9 mouse cellular contexts compared by ENCODE assay signal in the genomic region with DNA sequence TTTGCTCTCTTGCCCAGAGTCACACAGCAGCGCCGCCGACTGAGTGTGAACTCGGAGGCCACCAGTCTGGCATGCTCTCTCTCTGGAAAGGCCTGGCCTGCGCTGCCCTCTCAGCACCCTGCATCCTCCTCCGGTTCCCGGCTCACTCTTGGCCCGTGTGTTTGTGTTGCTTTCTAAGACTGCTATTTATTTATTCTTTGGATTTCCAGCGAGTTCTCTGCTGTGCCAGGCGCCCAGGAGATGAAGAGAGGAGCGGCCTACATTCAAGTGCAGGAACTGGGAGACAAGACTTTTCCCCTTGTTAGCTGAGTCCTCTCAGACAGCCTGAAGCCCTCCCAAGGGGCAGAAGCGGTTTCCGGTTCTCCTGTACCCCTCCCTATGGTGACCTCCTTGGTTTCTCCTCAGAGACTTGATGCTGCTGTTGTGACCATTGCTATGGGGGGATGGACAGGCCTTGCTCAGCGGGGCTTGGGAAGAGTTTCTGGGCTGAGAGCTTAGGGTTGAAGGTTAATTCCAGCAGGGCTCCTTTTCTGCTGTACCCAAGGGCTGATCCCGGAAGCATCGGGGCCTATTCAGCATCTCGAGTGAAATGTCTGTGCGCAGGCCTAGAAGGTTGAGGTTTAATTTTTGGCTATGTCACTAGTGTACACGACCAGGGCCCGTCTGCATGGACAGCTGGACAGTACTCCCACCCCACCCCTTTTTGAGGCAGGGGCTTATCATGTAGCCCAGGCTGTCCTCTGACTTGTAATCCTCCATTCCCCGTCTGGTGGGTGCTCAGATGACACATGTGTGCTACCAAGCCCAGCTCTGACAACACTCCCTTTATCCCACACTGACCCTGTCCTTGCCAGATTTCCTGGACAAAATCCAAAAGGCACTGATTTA. TPM values are rescaled to one million over a fixed set of nuclear protein-coding genes. Genes with fewer than 3 reads are reported as not detected.
A peak's percentile ranks its signal among the peaks of the same experiment; 100 is the strongest.
DNase-seq lines count a peak whose midpoint lies in the region; ATAC-seq and TF ChIP-seq lines count a peak whose summit lies in the region.
"Had no signal": no experiment of that assay in that cellular context is flagged by ENCODE, and none has a peak within 500 bp of the region (broad histone marks: within the 10 kb centered on the region; RNA-seq: fewer than 3 reads in every experiment).

No protein-coding gene starts in this region.

- H3K27ac ChIP-seq in kidney, postnatal 0 days, result peak overlapping the region; percentile 76
- H3K27ac ChIP-seq in forebrain, embryonic 11.5 days (ENCODE audit: low read depth, low read length), result no peak overlapping the region
- 0 out of 2 replicates have a peak overlapping the region, but pooled peaks have one; percentile 60 for H3K27ac ChIP-seq in hindbrain, embryonic 12.5 days
- peak overlapping the region; percentile 70 for H3K27ac ChIP-seq in midbrain, postnatal 0 days (ENCODE audit: low read depth, low read length)

- no peaks in the 10 kb centered on the region for H3K27me3 ChIP-seq in kidney, postnatal 0 days (ENCODE audit: insufficient read depth, low read length)
- H3K27me3 ChIP-seq in forebrain, embryonic 11.5 days (ENCODE audit: control insufficient read depth, insufficient read depth, low read length), result no peaks in the 10 kb centered on the region
- H3K27me3 ChIP-seq in hindbrain, embryonic 12.5 days, result peaks cover 16% of the 10 kb centered on the region
- H3K27me3 ChIP-seq in midbrain, postnatal 0 days (ENCODE audit: insufficient read depth, low read length), result no peaks in the 10 kb centered on the region

- peaks cover 9% of the 10 kb centered on the region; the same call in 1 of the 2 replicates for H3K4me1 ChIP-seq in kidney, postnatal 0 days (replicated peaks; ENCODE audit: insufficient read depth, low read length)
- H3K4me1 ChIP-seq in forebrain, embryonic 11.5 days (replicated peaks; ENCODE audit: control insufficient read depth, insufficient read depth, low read length), result peaks cover 6% of the 10 kb centered on the region; the same call in 1 of the 2 replicates
- H3K4me1 ChIP-seq in hindbrain, embryonic 12.5 days, result peaks cover 31% of the 10 kb centered on the region
- 0 out of 2 replicates have a peak, but pooled peaks cover 8% of the 10 kb centered on the region for H3K4me1 ChIP-seq in midbrain, postnatal 0 days (ENCODE audit: insufficient read depth, low read length)

- TF ChIP-seq CTCF in kidney, postnatal 0 days (IDR thresholded peaks at IDR 0.05; ENCODE audit: low read depth), result no peak
- no peak for TF ChIP-seq CTCF in midbrain, postnatal 0 days (IDR thresholded peaks at IDR 0.05)

- no peak overlapping the region for H3K4me3 ChIP-seq in kidney, postnatal 0 days (replicated peaks; ENCODE audit: low read depth, low read length)
- H3K4me3 ChIP-seq in forebrain, embryonic 11.5 days (ENCODE audit: low read depth, low read length), result no peak overlapping the region
- no peak overlapping the region for H3K4me3 ChIP-seq in hindbrain, embryonic 12.5 days
- no peak overlapping the region for H3K4me3 ChIP-seq in midbrain, postnatal 0 days (ENCODE audit: low read depth, low read length)

- H3K9me3 ChIP-seq in kidney, postnatal 0 days (replicated peaks; ENCODE audit: low read length), result no peaks in the 10 kb centered on the region
- H3K9me3 ChIP-seq in forebrain, embryonic 11.5 days (ENCODE audit: control insufficient read depth, low read length), result no peaks in the 10 kb centered on the region
- no peaks in the 10 kb centered on the region for H3K9me3 ChIP-seq in hindbrain, embryonic 12.5 days (replicated peaks)
- no peaks in the 10 kb centered on the region for H3K9me3 ChIP-seq in midbrain, postnatal 0 days (ENCODE audit: low read length)

- no peaks in the 10 kb centered on the region for H3K36me3 ChIP-seq in kidney, postnatal 0 days (ENCODE audit: insufficient read depth, low read length)
- H3K36me3 ChIP-seq in forebrain, embryonic 11.5 days (ENCODE audit: control insufficient read depth, insufficient read depth, low read length), result no peaks in the 10 kb centered on the region
- no peaks in the 10 kb centered on the region for H3K36me3 ChIP-seq in hindbrain, embryonic 12.5 days
- H3K36me3 ChIP-seq in midbrain, postnatal 0 days (ENCODE audit: insufficient read depth, low read length), result peaks cover 9% of the 10 kb centered on the region

- no peak overlapping the region for H3K4me2 ChIP-seq in kidney, postnatal 0 days (ENCODE audit: low read length)
- H3K4me2 ChIP-seq in forebrain, embryonic 11.5 days (ENCODE audit: low read depth, low read length, severe bottlenecking), result no peak overlapping the region; the same call in 1 of the 2 replicates
- H3K4me2 ChIP-seq in hindbrain, embryonic 12.5 days (replicated peaks), result peak overlapping the region; percentile 54; the same call in 1 of the 2 replicates
- no peak overlapping the region for H3K4me2 ChIP-seq in midbrain, postnatal 0 days (ENCODE audit: low read depth, low read length, poor library complexity, severe bottlenecking)

- WGBS in kidney, postnatal 0 days, result 43% methylated on average over 21 of the region's 21 CpGs
- 44% methylated on average over 21 of the region's 21 CpGs for WGBS in forebrain, embryonic 11.5 days
- 40% methylated on average over 21 of the region's 21 CpGs for WGBS in hindbrain, embryonic 12.5 days
- WGBS in midbrain, postnatal 0 days, result 43% methylated on average over 21 of the region's 21 CpGs

- no peak for DNase-seq in kidney, postnatal 0 days (ENCODE audit: low spot score)
- DNase-seq in kidney, adult 18-20 months, result no peak
- peak; percentile 55 for DNase-seq in forebrain, embryonic 11.5 days (ENCODE audit: low spot score)
- DNase-seq in midbrain, postnatal 0 days (ENCODE audit: low spot score), result no peak
- no peak for DNase-seq in frontal cortex, postnatal 10 days (ENCODE audit: low spot score in 2 of 2)
- DNase-seq in ovary, postnatal 36 days (ENCODE audit: low spot score), result no peak

- no peak for ATAC-seq in kidney, postnatal 0 days (replicated peaks; ENCODE audit: low FRiP score, low read depth)
- ATAC-seq in forebrain, embryonic 11.5 days (replicated peaks; ENCODE audit: low FRiP score), result no peak
- no peak for ATAC-seq in hindbrain, embryonic 12.5 days (ENCODE audit: low FRiP score)
- ATAC-seq in midbrain, postnatal 0 days (ENCODE audit: low FRiP score), result no peak
- ATAC-seq in erythroid progenitor cell, adult 5-6 weeks (replicated peaks; ENCODE audit: low FRiP score, poor library complexity, severe bottlenecking), result no peak

- H3K9ac ChIP-seq in kidney, postnatal 0 days (ENCODE audit: low read depth, low read length), result 0 out of 2 replicates have a peak overlapping the region, but pooled peaks have one; percentile 8
- H3K9ac ChIP-seq in forebrain, embryonic 11.5 days (ENCODE audit: low read length), result peak overlapping the region; percentile 61
- H3K9ac ChIP-seq in hindbrain, embryonic 12.5 days, result 0 out of 2 replicates have a peak overlapping the region, but pooled peaks have one; percentile 2
- no peak overlapping the region for H3K9ac ChIP-seq in midbrain, postnatal 0 days (replicated peaks; ENCODE audit: low read length, poor library complexity, severe bottlenecking)

RNA-seq across cellular contexts. Expression of a gene that starts 8.9 kb away (rescaled TPM):
- polyA plus RNA-seq in kidney, postnatal 0 days (2015; fragmentation: Nextera tagmentation; extraction: Ambion mirVana), result 1.3 and 1.4 TPM in 2 replicates
- polyA plus RNA-seq in forebrain, embryonic 11.5 days (2014; fragmentation: Nextera tagmentation; extraction: Ambion mirVana), result 0.23 and 0.67 TPM in 2 replicates
- polyA plus RNA-seq in hindbrain, embryonic 12.5 days (2016; fragmentation: Nextera tagmentation; extraction: Ambion mirVana), result 0.34 and 0.43 TPM in 2 replicates
- total RNA-seq in midbrain, postnatal 0 days (2014; rRNA removed), result 3.7 TPM in 1 of 2 replicates, not detected in the other
- 4.8 and 6.0 TPM in 2 replicates for polyA plus RNA-seq in midbrain, postnatal 0 days (2015; fragmentation: Nextera tagmentation; extraction: Ambion mirVana)
- not detected in 2 replicates for total RNA-seq in erythroid progenitor cell, adult 5-6 weeks (2015; ENCODE audit: low replicate concordance)
- total RNA-seq in erythroid progenitor cell, adult 5-6 weeks (2017; ENCODE audit: low replicate concordance), result not detected in 2 replicates
- total RNA-seq: liver, adult 2 months had no signal
- polyA plus RNA-seq: liver, adult 2 months had no signal

RNA-seq across cellular contexts. Expression of a gene that starts 9.6 kb away (rescaled TPM):
- polyA plus RNA-seq in kidney, postnatal 0 days (2015; fragmentation: Nextera tagmentation; extraction: Ambion mirVana), result 35.2 and 37.5 TPM in 2 replicates
- 1.7 TPM in 2 replicates for polyA plus RNA-seq in forebrain, embryonic 11.5 days (2014; fragmentation: Nextera tagmentation; extraction: Ambion mirVana)
- 4.5 and 5.9 TPM in 2 replicates for polyA plus RNA-seq in hindbrain, embryonic 12.5 days (2016; fragmentation: Nextera tagmentation; extraction: Ambion mirVana)
- total RNA-seq in midbrain, postnatal 0 days (2014; rRNA removed), result 38.7 and 44.2 TPM in 2 replicates
- 40.5 and 43.5 TPM in 2 replicates for polyA plus RNA-seq in midbrain, postnatal 0 days (2015; fragmentation: Nextera tagmentation; extraction: Ambion mirVana)
- not detected in 2 replicates for total RNA-seq in erythroid progenitor cell, adult 5-6 weeks (2015; ENCODE audit: low replicate concordance)
- total RNA-seq in erythroid progenitor cell, adult 5-6 weeks (2017; ENCODE audit: low replicate concordance), result not detected in 2 replicates

RNA-seq across cellular contexts. Expression of a gene that starts 17.6 kb away (rescaled TPM):
- polyA plus RNA-seq in kidney, postnatal 0 days (2015; fragmentation: Nextera tagmentation; extraction: Ambion mirVana), result 8.8 and 9.0 TPM in 2 replicates
- 2.5 and 2.7 TPM in 2 replicates for polyA plus RNA-seq in forebrain, embryonic 11.5 days (2014; fragmentation: Nextera tagmentation; extraction: Ambion mirVana)
- 3.7 and 4.5 TPM in 2 replicates for polyA plus RNA-seq in hindbrain, embryonic 12.5 days (2016; fragmentation: Nextera tagmentation; extraction: Ambion mirVana)
- 3.4 and 4.5 TPM in 2 replicates for total RNA-seq in midbrain, postnatal 0 days (2014; rRNA removed)
- polyA plus RNA-seq in midbrain, postnatal 0 days (2015; fragmentation: Nextera tagmentation; extraction: Ambion mirVana), result 1.0 TPM in 2 replicates
- total RNA-seq in erythroid progenitor cell, adult 5-6 weeks (2015; ENCODE audit: low replicate concordance), result 6.3 and 12.6 TPM in 2 replicates
- total RNA-seq in erythroid progenitor cell, adult 5-6 weeks (2017; ENCODE audit: low replicate concordance), result 5.9 and 11.5 TPM in 2 replicates

RNA-seq across cellular contexts. Expression of a gene that starts 58.2 kb away (rescaled TPM):
- polyA plus RNA-seq in kidney, postnatal 0 days (2015; fragmentation: Nextera tagmentation; extraction: Ambion mirVana), result not detected in 2 replicates
- polyA plus RNA-seq in forebrain, embryonic 11.5 days (2014; fragmentation: Nextera tagmentation; extraction: Ambion mirVana), result not detected in 2 replicates
- polyA plus RNA-seq in hindbrain, embryonic 12.5 days (2016; fragmentation: Nextera tagmentation; extraction: Ambion mirVana), result 0.15 TPM in 1 of 2 replicates, not detected in the other
- total RNA-seq in midbrain, postnatal 0 days (2014; rRNA removed), result 0.52 and 0.82 TPM in 2 replicates
- polyA plus RNA-seq in midbrain, postnatal 0 days (2015; fragmentation: Nextera tagmentation; extraction: Ambion mirVana), result 0.90 and 0.94 TPM in 2 replicates
- not detected in 2 replicates for total RNA-seq in erythroid progenitor cell, adult 5-6 weeks (2015; ENCODE audit: low replicate concordance)
- not detected in 2 replicates for total RNA-seq in erythroid progenitor cell, adult 5-6 weeks (2017; ENCODE audit: low replicate concordance)
- total RNA-seq: liver, adult 2 months had no signal
- polyA plus RNA-seq: liver, adult 2 months had no signal
